Mouse (Mus musculus): Measurements from ENCODE around the gene Rnd2.
"Not testable (repeated sequence)": the region's sequence is repeated elsewhere in the genome, so short reads cannot be mapped to it uniquely, and the experiment has no call there.

Gene Rnd2

GRCm38 (mm10) chr11:101468731-101469130 lies 3.9 kb downstream of the Rnd2 start:
- no peak for DNase-seq (ENCODE audit: low spot score in 2 of 2)

- no peak for DNase-seq (ENCODE audit: low spot score in 2 of 2)
Observed at GRCm38 (mm10) chr11:101469155-101469554, 4.4 kb downstream of the Rnd2 start.

GRCm38 (mm10) chr11:101470206-101470605 lies 5.4 kb downstream of the Rnd2 start:
- DNase-seq (ENCODE audit: low spot score in 2 of 2), result no peak

GRCm38 (mm10) chr11:101471926-101472325 lies 7.1 kb downstream of the Rnd2 start:
- DNase-seq (ENCODE audit: low spot score in 2 of 2), result no peak

GRCm38 (mm10) chr11:101472336-101472735 lies 7.5 kb downstream of the Rnd2 start:
- no peak for DNase-seq (ENCODE audit: low spot score in 2 of 2)

GRCm38 (mm10) chr11:101473686-101474085 lies 8.9 kb downstream of the Rnd2 start:
- not testable (repeated sequence) for DNase-seq (ENCODE audit: low spot score in 2 of 2)

GRCm38 (mm10) chr11:101474298-101474697 lies 9.5 kb downstream of the Rnd2 start:
- no peak for DNase-seq (ENCODE audit: low spot score in 2 of 2)

GRCm38 (mm10) chr11:101476361-101476760 lies 11.6 kb downstream of the Rnd2 start:
- not testable (repeated sequence) for DNase-seq (ENCODE audit: low spot score in 2 of 2)

GRCm38 (mm10) chr11:101477194-101477551 lies 12.4 kb downstream of the Rnd2 start:
- no peak for DNase-seq (ENCODE audit: low spot score in 2 of 2)

- no peak for DNase-seq (ENCODE audit: low spot score in 2 of 2)
Observed at GRCm38 (mm10) chr11:101477552-101478211, 12.9 kb downstream of the Rnd2 start.

- no peak for DNase-seq (ENCODE audit: low spot score in 2 of 2)
Observed at GRCm38 (mm10) chr11:101479171-101479635, 14.4 kb downstream of the Rnd2 start.

- no peak for DNase-seq (ENCODE audit: low spot score in 2 of 2)
Observed at GRCm38 (mm10) chr11:101480912-101481311, 16.1 kb downstream of the Rnd2 start.

GRCm38 (mm10) chr11:101483804-101484203 lies 19.0 kb downstream of the Rnd2 start:
- no peak for DNase-seq (ENCODE audit: low spot score in 2 of 2)

GRCm38 (mm10) chr11:101484245-101484644 lies 19.4 kb downstream of the Rnd2 start:
- no peak for DNase-seq (ENCODE audit: low spot score in 2 of 2)

- no peak for DNase-seq (ENCODE audit: low spot score in 2 of 2)
Observed at GRCm38 (mm10) chr11:101484814-101485213, 20.0 kb downstream of the Rnd2 start.

- DNase-seq (ENCODE audit: low spot score in 2 of 2), result no peak
Observed at GRCm38 (mm10) chr11:101485509-101486028, 20.8 kb downstream of the Rnd2 start.

GRCm38 (mm10) chr11:101486126-101486525 lies 21.3 kb downstream of the Rnd2 start:
- DNase-seq (ENCODE audit: low spot score in 2 of 2), result no peak

GRCm38 (mm10) chr11:101506269-101506780 lies 41.5 kb downstream of the Rnd2 start:
- DNase-seq (ENCODE audit: low spot score in 2 of 2), result no peak

- no peak for DNase-seq (ENCODE audit: low spot score in 2 of 2)
Observed at GRCm38 (mm10) chr11:101507090-101507489, 42.3 kb downstream of the Rnd2 start.

GRCm38 (mm10) chr11:101518937-101519336 lies 54.1 kb downstream of the Rnd2 start:
- DNase-seq (ENCODE audit: low spot score in 2 of 2), result no peak

- no peak for DNase-seq (ENCODE audit: low spot score in 2 of 2)
Observed at GRCm38 (mm10) chr11:101519364-101519763, 54.6 kb downstream of the Rnd2 start.

Measured in spleen, postnatal 14 days (tissue).